Mouse (Mus musculus) heart, adult 2 months (tissue): ENCODE results near the gene Mrgprg. TPM values are rescaled to one million over a fixed set of nuclear protein-coding genes. Genes with fewer than 3 reads are reported as not detected.

ENCODE experiments used
- DNase-seq, 2 experiments: peaks; one replicate each; pipeline ENCODE4 v3.0.0; 2021
- H3K27ac ChIP-seq: fragments of 200-600 bp; 2 replicates; pipeline ENCODE4 v1.8.1; 2022
- H3K27me3 ChIP-seq: fragments of 200-500 bp; 2 replicates; pipeline ENCODE4 v1.6.1; 2012; ENCODE audit warnings: mild to moderate bottlenecking, low read length, inconsistent platforms, mixed read lengths; ENCODE audit not compliant: control insufficient read depth, insufficient read depth
- H3K36me3 ChIP-seq: fragments of 200-500 bp; 2 replicates; pipeline ENCODE4 v1.6.1; 2012; ENCODE audit warnings: low read length, inconsistent platforms; ENCODE audit not compliant: control insufficient read depth, insufficient read depth
- H3K4me1 ChIP-seq: fragments of 200-500 bp; 2 replicates; pipeline ENCODE4 v1.6.1; 2011; ENCODE audit warnings: low read length; ENCODE audit not compliant: control insufficient read depth, insufficient read depth
- H3K4me3 ChIP-seq: fragments of 200-600 bp; 2 replicates; pipeline ENCODE4 v1.8.1; 2022
- H3K79me2 ChIP-seq: fragments of 200-500 bp; replicated peaks from 2 replicates; pipeline ENCODE4 v1.6.1; 2012; ENCODE audit warnings: mild to moderate bottlenecking, inconsistent platforms, low read length, moderate library complexity, mixed read lengths; ENCODE audit not compliant: control insufficient read depth, insufficient read depth
- H3K9ac ChIP-seq: fragments of 200-500 bp; 2 replicates; pipeline ENCODE4 v1.6.1; 2012; ENCODE audit warnings: low read depth, mild to moderate bottlenecking, control low read depth, inconsistent platforms, low read length, mixed read lengths
- CTCF ChIP-seq: fragments of 200-600 bp; IDR thresholded peaks from 2 replicates; pipeline ENCODE4 v1.8.1; 2022; ENCODE audit warnings: antibody characterized with exemption, mild to moderate bottlenecking, moderate library complexity
- EP300 ChIP-seq: fragments of 200-500 bp; IDR thresholded peaks from 2 replicates; pipeline ENCODE4 v1.6.1; 2011; ENCODE audit warnings: low read depth, low read length, control low read depth; ENCODE audit not compliant: insufficient read depth
- POLR2A ChIP-seq: fragments of 200-500 bp; IDR thresholded peaks from 2 replicates; pipeline ENCODE4 v1.6.1; 2011; ENCODE audit warnings: mild to moderate bottlenecking, low read depth, low read length, control low read depth; ENCODE audit not compliant: insufficient read depth
- WGBS: fragments of 180-500 bp; shearing (Covaris S2); methylation state at CpG from one replicate; pipeline ENCODE4 v1.1.7; 2018; 5-methylcytosine and 5-hydroxymethylcytosine counted together
- intact Hi-C: fragments of 180-260 bp; cut with DNase I; formaldehyde crosslinking; loops from one replicate; pipeline ENCODE4 v1.15.1; 2025
- long read RNA-seq: library from polyadenylated mRNA; stranded (forward); transcript quantifications from one replicate; pipeline ENCODE4 v2.0.0, GENCODE M21; 2021
- polyA plus RNA-seq: library from polyadenylated mRNA; depleted of rRNA; stranded (reverse); fragments of >200 nt; gene quantifications from 2 replicates; pipeline ENCODE4 v1.2.3, GENCODE M21; 2012; rRNA removed
- total RNA-seq, 2 experiments: library from RNA; stranded (reverse); gene quantifications; 2 replicates each; pipeline ENCODE4 v1.2.3; 2021

Mrgprg gene
- total RNA-seq (not detected), polyA plus RNA-seq (0.15 and 0.18 TPM in 2 replicates)
- long read RNA-seq, result 0 reads

DNA sequence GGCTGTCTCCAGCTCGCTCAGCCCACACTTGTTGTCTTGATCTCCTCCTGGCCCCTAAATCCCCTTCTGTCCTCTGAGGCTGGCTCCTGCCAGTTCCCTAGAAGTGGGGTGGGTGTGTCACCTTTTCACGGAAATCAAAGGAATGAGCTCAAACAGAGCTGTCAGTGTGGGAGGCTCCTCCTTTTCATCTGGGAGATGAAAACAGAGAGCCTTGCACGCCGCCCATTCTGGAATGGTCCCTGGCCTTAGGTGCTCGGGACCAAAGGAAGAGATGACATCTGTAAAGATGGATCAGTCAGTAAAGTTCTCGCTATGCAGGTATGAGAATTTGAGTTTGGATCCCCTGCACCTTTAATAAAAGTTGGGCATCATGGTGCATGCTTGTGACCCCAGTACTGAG is at the start of gene Mrgprg:
Mrgprg (minus strand) TSS at position 101 of the 400 bp plus-strand sequence.
- Histone ChIP-seq H3K9ac (no peak within 1 kb of the TSS), H3K4me1 (no peaks in the 10 kb centered on the region), H3K27ac (no peak within 1 kb of the TSS), H3K27me3 (no peaks in the 10 kb centered on the region), H3K36me3 (no peaks in the 10 kb centered on the region), H3K79me2 (no peaks in the 10 kb centered on the region), H3K4me3 (no peak within 1 kb of the TSS)
- 43% methylated on average over 6 of the region's 6 CpGs for WGBS
- intact Hi-C loops, result no loop called here
- DNase-seq, result no peak
- TF ChIP-seq CTCF, result no peak
- TF ChIP-seq EP300, result no peak
- no peak for TF ChIP-seq POLR2A

DNA sequence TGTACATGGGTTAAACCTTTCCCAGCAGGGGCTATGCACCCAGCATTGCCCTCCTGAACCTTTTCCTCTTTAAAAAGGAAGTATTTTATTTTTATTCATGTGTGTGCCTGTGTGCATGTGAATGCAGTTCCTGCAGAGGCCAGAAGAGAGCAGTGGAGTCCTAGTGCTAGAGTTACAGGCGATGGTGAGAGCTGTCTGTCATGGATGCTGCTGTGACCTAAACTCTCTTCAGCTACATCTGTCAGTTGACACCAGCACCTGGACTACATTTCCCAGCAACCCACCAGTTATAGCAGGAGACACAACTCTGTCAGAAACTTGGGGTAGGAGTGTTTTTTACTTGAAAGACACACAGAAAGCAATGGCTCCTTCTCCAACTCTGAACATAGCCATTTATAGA is 42.1 kb upstream of the Mrgprg start:
- TF ChIP-seq CTCF, result peak; percentile 60
- TF ChIP-seq POLR2A, result no peak
- no peak for TF ChIP-seq EP300

DNA sequence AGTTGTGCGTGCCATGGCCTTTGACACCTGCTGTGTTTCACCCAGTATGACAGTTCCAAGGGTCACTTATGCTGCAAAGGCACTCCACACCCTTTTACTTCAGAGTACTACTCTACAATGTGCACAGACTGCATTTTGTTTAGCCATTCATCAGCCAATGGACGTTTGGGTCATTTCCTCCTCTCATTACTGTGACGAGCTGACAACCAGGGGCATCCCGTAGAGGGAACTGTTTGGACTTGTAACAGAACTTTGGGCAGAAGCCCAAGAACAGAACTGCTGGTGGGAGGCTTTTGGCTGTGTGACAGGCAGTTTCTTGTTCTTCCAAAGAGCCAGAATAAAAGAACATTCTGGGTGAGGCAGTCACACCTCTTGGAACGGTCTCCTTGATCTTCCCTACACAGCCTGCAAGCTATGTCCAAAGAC is 38.4 kb upstream of the Mrgprg start:
- no peak for DNase-seq
- no peaks in the 10 kb centered on the region for H3K79me2 ChIP-seq
- 53% methylated on average over 5 of the region's 5 CpGs for WGBS
- no peaks in the 10 kb centered on the region for H3K4me1 ChIP-seq
- no peak overlapping the region for H3K9ac ChIP-seq
- no peaks in the 10 kb centered on the region for H3K36me3 ChIP-seq
- H3K27ac ChIP-seq, result no peak overlapping the region
- H3K4me3 ChIP-seq, result no peak overlapping the region
- no peak for TF ChIP-seq POLR2A
- TF ChIP-seq CTCF, result no peak
- no peak for TF ChIP-seq EP300
- no peaks in the 10 kb centered on the region for H3K27me3 ChIP-seq
- intact Hi-C loops, result no loop called here

More for the DNA sequence above, 42.1 kb upstream of the Mrgprg start:
- Histone ChIP-seq H3K4me3 (no peak overlapping the region), H3K27ac (no peak overlapping the region), H3K9ac (no peak overlapping the region), H3K79me2 (no peaks in the 10 kb centered on the region), H3K4me1 (no peaks in the 10 kb centered on the region), H3K36me3 (no peaks in the 10 kb centered on the region), H3K27me3 (no peaks in the 10 kb centered on the region)
- intact Hi-C loops, result no loop called here
- DNase-seq, result no peak
- 72% methylated on average over 1 of the region's 1 CpGs for WGBS

GRCm38 (mm10) chr7:143801195-143802065 is 34.6 kb upstream of the Mrgprg start:
- no peak overlapping the region for H3K9ac ChIP-seq
- no peaks in the 10 kb centered on the region for H3K36me3 ChIP-seq
- H3K4me3 ChIP-seq, result no peak overlapping the region
- no peak for DNase-seq
- no peak overlapping the region for H3K27ac ChIP-seq
- H3K79me2 ChIP-seq, result no peaks in the 10 kb centered on the region
- intact Hi-C loops, result no loop called here
- no peak for TF ChIP-seq CTCF
- no peak for TF ChIP-seq EP300
- no peak for TF ChIP-seq POLR2A
- no peaks in the 10 kb centered on the region for H3K4me1 ChIP-seq
- WGBS, result 82% methylated on average over 8 of the region's 8 CpGs
- no peaks in the 10 kb centered on the region for H3K27me3 ChIP-seq

DNA sequence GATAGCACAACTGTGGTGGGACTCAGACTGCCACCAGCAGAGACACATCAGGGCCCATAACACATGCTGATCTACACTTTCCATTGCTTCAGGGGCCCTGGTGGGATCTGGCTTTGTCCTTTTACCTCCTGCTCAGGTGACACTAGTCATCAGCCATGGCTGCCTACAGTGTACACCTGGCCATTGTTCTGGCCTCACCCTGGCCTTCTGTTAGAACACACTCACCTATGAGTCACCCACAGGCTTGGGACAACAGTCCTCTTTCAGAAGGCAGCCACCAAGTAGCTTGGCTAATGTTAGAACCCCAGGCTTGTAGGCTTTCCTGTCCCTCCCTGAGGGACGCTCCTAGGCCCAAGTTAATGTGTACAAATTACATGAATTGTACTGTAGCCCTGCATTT is 34.0 kb upstream of the Mrgprg start:
- no peaks in the 10 kb centered on the region for H3K27me3 ChIP-seq
- intact Hi-C loops, result no loop called here
- TF ChIP-seq EP300 (no peak), POLR2A (no peak), CTCF (no peak)
- 92% methylated on average over 1 of the region's 1 CpGs for WGBS
- H3K36me3 ChIP-seq, result no peaks in the 10 kb centered on the region
- DNase-seq, result no peak
- no peak overlapping the region for H3K27ac ChIP-seq
- no peak overlapping the region for H3K9ac ChIP-seq
- no peaks in the 10 kb centered on the region for H3K4me1 ChIP-seq
- no peak overlapping the region for H3K4me3 ChIP-seq
- H3K79me2 ChIP-seq, result no peaks in the 10 kb centered on the region

GRCm38 (mm10) chr7:143798783-143799182 is 32.0 kb upstream of the Mrgprg start:
- no peaks in the 10 kb centered on the region for H3K36me3 ChIP-seq
- no peak for DNase-seq
- 89% methylated on average over 4 of the region's 4 CpGs for WGBS
- H3K79me2 ChIP-seq, result no peaks in the 10 kb centered on the region
- no peaks in the 10 kb centered on the region for H3K4me1 ChIP-seq
- no peak overlapping the region for H3K4me3 ChIP-seq
- TF ChIP-seq POLR2A, result no peak
- no peak for TF ChIP-seq EP300
- TF ChIP-seq CTCF, result no peak
- intact Hi-C loops, result no loop called here
- H3K27ac ChIP-seq, result no peak overlapping the region
- H3K27me3 ChIP-seq, result no peaks in the 10 kb centered on the region
- no peak overlapping the region for H3K9ac ChIP-seq
